Mouse (Mus musculus): ENCODE results near the gene Itpr2. TPM values are rescaled to one million over a fixed set of nuclear protein-coding genes. Genes with fewer than 3 reads are reported as not detected.

The Itpr2 gene
- total and polyA plus RNA-seq, 3 experiments, result 2.3 to 46.0 (median 37.6) TPM

GRCm38 (mm10) chr6:146080546-146081512 is 421.2 kb downstream of the Itpr2 start:
- H3K4me3 ChIP-seq (ENCODE audit: low read depth, low read length), result no peak overlapping the region
- no peaks in the 10 kb centered on the region for H3K27me3 ChIP-seq (ENCODE audit: insufficient read depth, low read length)
- H3K4me1 ChIP-seq (ENCODE audit: insufficient read depth, low read depth, low read length), result no peaks in the 10 kb centered on the region
- ATAC-seq (ENCODE audit: extremely low read depth, insufficient number of reproducible peaks, low FRiP score, poor library complexity, severe bottlenecking), result no peak
- peaks cover 21% of the 10 kb centered on the region for H3K9me3 ChIP-seq (replicated peaks)
- DNase-seq (ENCODE audit: low spot score), result no peak
- H3K36me3 ChIP-seq (replicated peaks), result no peaks in the 10 kb centered on the region
- TF ChIP-seq GATA1 (IDR thresholded peaks at IDR 0.05; ENCODE audit: borderline replicate concordance, low read length) (no peak), POLR2AphosphoS5 (IDR thresholded peaks at IDR 0.05; ENCODE audit: insufficient replicate concordance, low read depth, low read length) (no peak), GATA2 (IDR thresholded peaks at IDR 0.05; ENCODE audit: borderline replicate concordance, low read depth, low read length) (no peak), CTCF (IDR thresholded peaks at IDR 0.05; ENCODE audit: low read depth, low read length) (no peak), TAL1 (conservative IDR thresholded peaks at IDR 0.05; ENCODE audit: low read depth, low read length) (no peak)

DNA sequence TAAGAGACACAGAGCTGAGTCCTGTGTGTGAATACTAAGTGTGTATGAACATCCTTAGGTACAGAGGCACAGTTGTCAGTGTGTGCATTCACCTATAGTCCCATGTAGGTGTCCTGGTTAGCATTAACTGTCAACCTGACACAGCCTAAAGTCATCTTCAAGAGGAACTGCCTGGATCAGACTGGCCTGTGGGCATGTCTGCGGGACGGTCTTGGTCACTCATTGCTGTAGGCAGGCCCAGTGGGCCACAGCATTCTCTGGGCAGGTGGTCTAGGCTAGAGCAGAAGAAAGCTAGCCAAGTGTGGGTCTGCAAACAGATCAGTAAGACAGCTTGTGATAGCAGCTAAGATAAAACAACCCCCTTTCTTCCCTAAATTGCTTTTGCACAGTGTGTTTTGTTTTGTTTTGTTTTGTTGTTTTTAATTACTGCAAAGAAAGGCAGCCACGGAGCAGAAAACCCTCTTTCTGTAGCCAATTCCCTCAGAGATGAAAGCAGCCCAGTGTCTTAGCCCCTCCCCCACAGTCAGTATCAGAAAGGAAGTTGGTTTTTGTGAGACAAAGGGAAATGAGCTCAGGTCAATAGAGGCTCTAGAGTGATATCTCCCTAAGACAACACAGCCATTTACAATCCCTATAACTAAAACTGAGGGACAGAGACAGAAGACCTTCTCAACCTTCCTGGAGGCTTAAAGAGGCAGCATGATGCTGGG is 422.1 kb downstream of the Itpr2 start:
- DNase-seq (ENCODE audit: low spot score) (no peak), ATAC-seq (ENCODE audit: extremely low read depth, insufficient number of reproducible peaks, low FRiP score, poor library complexity, severe bottlenecking) (no peak)
- TF ChIP-seq POLR2AphosphoS5 (IDR thresholded peaks at IDR 0.05; ENCODE audit: insufficient replicate concordance, low read depth, low read length) (no peak), GATA1 (IDR thresholded peaks at IDR 0.05; ENCODE audit: borderline replicate concordance, low read length) (no peak), TAL1 (conservative IDR thresholded peaks at IDR 0.05; ENCODE audit: low read depth, low read length) (no peak), GATA2 (IDR thresholded peaks at IDR 0.05; ENCODE audit: borderline replicate concordance, low read depth, low read length) (no peak), CTCF (IDR thresholded peaks at IDR 0.05; ENCODE audit: low read depth, low read length) (no peak)
- H3K9me3 ChIP-seq (replicated peaks), result peaks cover 16% of the 10 kb centered on the region
- H3K4me3 ChIP-seq (ENCODE audit: low read depth, low read length), result no peak overlapping the region
- no peaks in the 10 kb centered on the region for H3K27me3 ChIP-seq (ENCODE audit: insufficient read depth, low read length)
- no peaks in the 10 kb centered on the region for H3K36me3 ChIP-seq (replicated peaks)
- no peaks in the 10 kb centered on the region for H3K4me1 ChIP-seq (ENCODE audit: insufficient read depth, low read depth, low read length)

GRCm38 (mm10) chr6:146079261-146079660 is 422.8 kb downstream of the Itpr2 start:
- Histone ChIP-seq H3K36me3 (replicated peaks) (no peaks in the 10 kb centered on the region), H3K4me3 (ENCODE audit: low read depth, low read length) (no peak overlapping the region), H3K4me1 (ENCODE audit: insufficient read depth, low read depth, low read length) (no peaks in the 10 kb centered on the region), H3K27me3 (ENCODE audit: insufficient read depth, low read length) (no peaks in the 10 kb centered on the region), H3K9me3 (replicated peaks) (peaks cover 16% of the 10 kb centered on the region)
- TF ChIP-seq POLR2AphosphoS5 (IDR thresholded peaks at IDR 0.05; ENCODE audit: insufficient replicate concordance, low read depth, low read length) (no peak), GATA1 (IDR thresholded peaks at IDR 0.05; ENCODE audit: borderline replicate concordance, low read length) (no peak), TAL1 (conservative IDR thresholded peaks at IDR 0.05; ENCODE audit: low read depth, low read length) (no peak), GATA2 (IDR thresholded peaks at IDR 0.05; ENCODE audit: borderline replicate concordance, low read depth, low read length) (no peak), CTCF (IDR thresholded peaks at IDR 0.05; ENCODE audit: low read depth, low read length) (no peak)
- DNase-seq (ENCODE audit: low spot score) (no peak), ATAC-seq (ENCODE audit: extremely low read depth, insufficient number of reproducible peaks, low FRiP score, poor library complexity, severe bottlenecking) (0 out of 2 replicates have a peak, but pooled peaks have one; percentile 35)

DNA sequence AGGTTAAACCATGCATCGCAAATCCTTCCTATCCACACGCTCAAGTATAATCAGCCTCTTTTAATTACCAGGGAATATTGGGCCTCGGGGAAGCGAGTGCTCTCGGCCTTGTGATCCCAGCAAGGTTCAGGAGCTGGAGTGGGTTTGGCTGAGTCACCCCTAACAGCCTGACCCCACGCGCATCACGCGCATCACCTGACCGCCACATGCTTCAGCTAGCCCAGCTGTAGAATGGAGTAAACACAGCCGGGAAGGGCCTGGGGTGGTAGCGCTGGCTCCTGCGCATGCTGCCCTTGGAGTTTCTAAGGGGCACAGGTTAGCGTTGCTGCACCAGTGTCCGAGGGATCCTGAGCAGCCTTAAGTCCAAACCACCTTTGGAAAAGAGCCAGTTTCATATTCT is 423.9 kb downstream of the Itpr2 start:
- Histone ChIP-seq H3K4me3 (ENCODE audit: low read depth, low read length) (no peak overlapping the region), H3K36me3 (replicated peaks) (no peaks in the 10 kb centered on the region), H3K4me1 (ENCODE audit: insufficient read depth, low read depth, low read length) (no peaks in the 10 kb centered on the region), H3K27me3 (ENCODE audit: insufficient read depth, low read length) (no peaks in the 10 kb centered on the region), H3K9me3 (replicated peaks) (peaks cover 18% of the 10 kb centered on the region)
- TF ChIP-seq POLR2AphosphoS5 (IDR thresholded peaks at IDR 0.05; ENCODE audit: insufficient replicate concordance, low read depth, low read length), result no peak
- no peak for TF ChIP-seq GATA2 (IDR thresholded peaks at IDR 0.05; ENCODE audit: borderline replicate concordance, low read depth, low read length)
- no peak for TF ChIP-seq GATA1 (IDR thresholded peaks at IDR 0.05; ENCODE audit: borderline replicate concordance, low read length)
- ATAC-seq (ENCODE audit: extremely low read depth, insufficient number of reproducible peaks, low FRiP score, poor library complexity, severe bottlenecking) (no peak), DNase-seq (ENCODE audit: low spot score) (no peak)

DNA sequence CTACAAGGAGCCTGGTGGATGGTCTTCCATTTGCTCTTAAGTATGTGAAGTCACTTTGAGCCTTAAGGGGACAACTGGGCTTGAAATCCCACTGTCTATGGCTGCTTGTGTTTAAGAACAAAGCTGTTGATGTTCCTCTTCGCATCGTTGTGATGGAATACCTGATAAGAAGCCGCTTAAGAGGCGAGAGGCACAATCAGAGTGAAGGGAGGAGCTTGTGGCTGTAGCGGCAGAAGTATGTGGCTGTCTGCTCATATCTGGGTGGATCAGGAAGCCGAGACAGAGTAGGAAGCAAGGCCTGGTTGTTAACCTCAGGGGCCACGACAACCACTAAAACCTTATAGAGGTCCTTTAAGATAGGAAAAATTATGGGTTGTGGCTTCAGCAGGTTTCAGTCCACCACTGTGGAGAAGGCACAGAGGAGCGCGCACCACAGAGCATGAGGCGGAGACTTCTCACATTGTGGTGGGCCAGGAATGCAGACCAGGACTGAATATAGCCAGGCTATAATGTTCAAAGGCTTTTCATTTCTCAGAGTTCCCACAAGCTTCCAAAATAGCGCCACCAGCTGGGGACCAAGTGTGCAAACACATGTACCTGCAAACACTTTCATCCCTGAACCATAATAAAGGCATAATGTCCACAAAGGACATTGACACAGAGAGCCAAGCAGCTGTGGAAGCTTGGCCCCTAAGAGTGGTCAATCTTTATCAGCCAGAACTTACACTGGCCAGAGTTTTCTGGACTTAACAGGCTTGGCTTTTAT is 424.7 kb downstream of the Itpr2 start:
- Histone ChIP-seq H3K27me3 (ENCODE audit: insufficient read depth, low read length) (no peaks in the 10 kb centered on the region), H3K4me3 (ENCODE audit: low read depth, low read length) (no peak overlapping the region), H3K9me3 (replicated peaks) (peaks cover 11% of the 10 kb centered on the region), H3K4me1 (ENCODE audit: insufficient read depth, low read depth, low read length) (no peaks in the 10 kb centered on the region), H3K36me3 (replicated peaks) (no peaks in the 10 kb centered on the region)
- DNase-seq (ENCODE audit: low spot score) (no peak), ATAC-seq (ENCODE audit: extremely low read depth, insufficient number of reproducible peaks, low FRiP score, poor library complexity, severe bottlenecking) (no peak)
- TF ChIP-seq GATA1 (IDR thresholded peaks at IDR 0.05; ENCODE audit: borderline replicate concordance, low read length) (no peak), GATA2 (IDR thresholded peaks at IDR 0.05; ENCODE audit: borderline replicate concordance, low read depth, low read length) (no peak), TAL1 (conservative IDR thresholded peaks at IDR 0.05; ENCODE audit: low read depth, low read length) (no peak), CTCF (IDR thresholded peaks at IDR 0.05; ENCODE audit: low read depth, low read length) (no peak), POLR2AphosphoS5 (IDR thresholded peaks at IDR 0.05; ENCODE audit: insufficient replicate concordance, low read depth, low read length) (no peak)

All from G1E (cell line).